9 mouse cellular contexts compared by ENCODE assay signal in the genomic region with DNA sequence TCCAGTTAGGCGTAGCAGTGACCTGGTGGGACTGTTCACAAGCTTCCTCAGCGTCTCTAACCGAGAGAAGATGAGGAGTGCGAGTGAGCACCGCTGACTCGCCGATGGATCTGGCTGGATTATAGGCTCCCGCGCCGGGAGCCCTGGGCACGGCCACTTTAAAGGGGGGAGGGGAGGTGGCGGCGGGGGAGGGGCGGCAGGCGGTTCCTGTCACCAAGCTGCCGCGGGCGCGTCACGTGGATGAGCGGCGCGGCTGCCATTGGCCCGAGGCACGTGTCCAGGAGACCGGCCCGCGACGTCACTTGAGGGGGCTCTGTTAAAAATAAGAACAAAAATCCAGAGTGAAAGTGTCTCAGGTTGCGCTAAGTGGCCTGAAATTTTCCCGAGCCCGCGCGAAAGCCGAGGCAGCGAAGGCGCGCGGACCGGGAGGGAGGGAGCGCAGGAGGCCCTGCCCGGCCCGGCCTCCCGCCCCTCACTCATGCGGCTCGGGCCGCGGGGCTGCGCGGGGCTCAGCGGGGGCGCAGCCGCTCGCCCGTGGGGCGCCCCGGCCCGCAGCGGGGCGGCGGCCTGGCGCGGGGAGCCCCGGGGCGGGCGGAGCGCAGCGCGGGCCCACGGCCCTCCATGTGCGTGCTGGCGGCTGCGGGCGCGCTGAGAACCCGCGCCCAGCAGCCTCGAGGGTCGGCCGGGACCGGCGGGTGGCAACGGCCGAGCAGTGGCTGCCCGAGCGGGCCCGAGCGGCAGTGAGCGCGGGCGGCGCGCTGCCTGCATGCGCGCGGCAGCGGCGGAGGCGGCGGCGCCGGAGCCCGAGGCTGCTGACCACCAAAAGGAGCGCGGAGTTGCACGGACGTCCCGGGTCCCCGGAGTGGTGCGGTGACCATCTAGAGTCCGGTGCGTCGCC. TPM values are rescaled to one million over a fixed set of nuclear protein-coding genes. Genes with fewer than 3 reads are reported as not detected.
DNase-seq lines count a peak whose midpoint lies in the region; ATAC-seq and TF ChIP-seq lines count a peak whose summit lies in the region.
"Had no signal": no experiment of that assay in that cellular context is flagged by ENCODE, and none has a peak within 500 bp of the region (broad histone marks: within the 10 kb centered on the region; RNA-seq: fewer than 3 reads in every experiment).

A gene (plus strand): TSS at position 337 of the 898 bp plus-strand sequence.

- peak within 1 kb of the TSS; percentile 99 for H3K4me2 ChIP-seq in embryonic facial prominence, embryonic 15.5 days (replicated peaks)
- peak within 1 kb of the TSS; percentile 85 for H3K4me2 ChIP-seq in midbrain, embryonic 11.5 days

- no peak for DNase-seq in G1E (ENCODE audit: low spot score)
- peak; percentile 68 to 69 for DNase-seq in adrenal gland, postnatal 36 days
- peak; percentile 27 to 57 for DNase-seq in heart, postnatal 36 days
- DNase-seq in layer of hippocampus, postnatal 10 days (ENCODE audit: low spot score in 2 of 2): peak; percentile 41 to 50
- peak; percentile 99 for DNase-seq in midbrain, embryonic 11.5 days (ENCODE audit: low spot score, missing footprints)
- DNase-seq in B cell, adult 2 months: no peak

- no peak for ATAC-seq in G1E (ENCODE audit: extremely low read depth, insufficient number of reproducible peaks, low FRiP score, poor library complexity, severe bottlenecking)
- no peak; the same call in 1 of the 2 replicates for ATAC-seq in embryonic facial prominence, embryonic 15.5 days (ENCODE audit: insufficient number of reproducible peaks, low FRiP score, low TSS enrichment, low read depth)
- peak; percentile 92 for ATAC-seq in midbrain, embryonic 11.5 days (ENCODE audit: low FRiP score)
- no peak for ATAC-seq in megakaryocyte progenitor cell, adult 5-6 weeks (replicated peaks; ENCODE audit: poor library complexity)

- H3K36me3 ChIP-seq in G1E (replicated peaks): no peaks in the 10 kb centered on the region
- H3K36me3 ChIP-seq in embryonic facial prominence, embryonic 15.5 days: no peaks in the 10 kb centered on the region
- no peaks in the 10 kb centered on the region for H3K36me3 ChIP-seq in midbrain, embryonic 11.5 days (ENCODE audit: control insufficient read depth, insufficient read depth, low read length)

- no peaks in the 10 kb centered on the region for H3K4me1 ChIP-seq in G1E (ENCODE audit: insufficient read depth, low read depth, low read length)
- peaks cover 36% of the 10 kb centered on the region for H3K4me1 ChIP-seq in embryonic facial prominence, embryonic 15.5 days
- H3K4me1 ChIP-seq in midbrain, embryonic 11.5 days (ENCODE audit: control insufficient read depth, insufficient read depth, low read length): peaks cover 14% of the 10 kb centered on the region

- intact Hi-C loops in heart, postnatal 36 days (cut with DNase I): loop anchor here (10.0 kb wide), 1 partner anchor 1309 kb away; a partner anchor contains a TSS

- peaks cover 25% of the 10 kb centered on the region for H3K9me3 ChIP-seq in G1E (replicated peaks)
- no peaks in the 10 kb centered on the region for H3K9me3 ChIP-seq in embryonic facial prominence, embryonic 15.5 days (replicated peaks)
- H3K9me3 ChIP-seq in midbrain, embryonic 11.5 days (ENCODE audit: control insufficient read depth, low read length): no peaks in the 10 kb centered on the region

- peaks cover 11% of the 10 kb centered on the region for H3K27me3 ChIP-seq in G1E (ENCODE audit: insufficient read depth, low read length)
- H3K27me3 ChIP-seq in embryonic facial prominence, embryonic 15.5 days: peaks cover 92% of the 10 kb centered on the region
- H3K27me3 ChIP-seq in midbrain, embryonic 11.5 days (ENCODE audit: control insufficient read depth, insufficient read depth, low read length): peaks cover 73% of the 10 kb centered on the region

- 0 out of 2 replicates have a peak within 1 kb of the TSS, but pooled peaks have one; percentile 2 for H3K9ac ChIP-seq in embryonic facial prominence, embryonic 15.5 days
- H3K9ac ChIP-seq in midbrain, embryonic 11.5 days (ENCODE audit: low read length): peak within 1 kb of the TSS; percentile 85

- peak within 1 kb of the TSS; percentile 20; the same call in 1 of the 2 replicates for H3K4me3 ChIP-seq in G1E (ENCODE audit: low read depth, low read length)
- H3K4me3 ChIP-seq in embryonic facial prominence, embryonic 15.5 days (replicated peaks): peak within 1 kb of the TSS; percentile 47
- H3K4me3 ChIP-seq in midbrain, embryonic 11.5 days (ENCODE audit: low read depth, low read length): peak within 1 kb of the TSS; percentile 82

- under 1% methylated on average over 99 of the region's 113 CpGs for WGBS in embryonic facial prominence, embryonic 15.5 days
- WGBS in midbrain, embryonic 11.5 days: under 1% methylated on average over 92 of the region's 113 CpGs

- TF ChIP-seq CTCF in G1E (IDR thresholded peaks at IDR 0.05; ENCODE audit: low read depth, low read length): no peak

- no peak within 1 kb of the TSS for H3K27ac ChIP-seq in embryonic facial prominence, embryonic 15.5 days (replicated peaks)
- peak within 1 kb of the TSS; percentile 93 for H3K27ac ChIP-seq in midbrain, embryonic 11.5 days (ENCODE audit: low read depth, low read length)

RNA-seq across cellular contexts. Expression of the gene that starts here (rescaled TPM):
- total RNA-seq in G1E (2014; fragmentation: Nextera tagmentation): not detected in 2 replicates
- total RNA-seq in G1E (2017): 0.12 TPM in 1 of 2 replicates, not detected in the other
- polyA plus RNA-seq in G1E (2012): not detected in 2 replicates
- total RNA-seq in adrenal gland, postnatal 36 days (2021): under 1 TPM; 0.07 to 0.16 TPM
- not detected in 2 replicates for polyA plus RNA-seq in embryonic facial prominence, embryonic 15.5 days (2015; fragmentation: Nextera tagmentation; extraction: Ambion mirVana)
- total RNA-seq in heart, postnatal 36 days (2021): not detected
- under 1 TPM; 0.11 to 0.14 TPM for total RNA-seq in layer of hippocampus, postnatal 10 days (2021)
- 2.4 and 2.9 TPM in 2 replicates for polyA plus RNA-seq in midbrain, embryonic 11.5 days (2014; fragmentation: Nextera tagmentation; extraction: Ambion mirVana)
- total RNA-seq in megakaryocyte progenitor cell, adult 5-6 weeks (2015): not detected in 2 replicates
- not detected in 2 replicates for total RNA-seq in megakaryocyte progenitor cell, adult 5-6 weeks (2017)
- total RNA-seq: common myeloid progenitor, adult 5-6 weeks had no signal

Comparison
In these comparisons a context has a peak if more than half of its experiments do, and no peak if none do; other contexts are left out.
1. Peak in DNase-seq in adrenal gland, postnatal 36 days; RNA of the gene not detected or under 1 TPM.
2. Peak in DNase-seq in heart, postnatal 36 days; RNA of the gene not detected or under 1 TPM.
3. Peak in DNase-seq in layer of hippocampus, postnatal 10 days; RNA of the gene not detected or under 1 TPM.
4. H3K4me3 ChIP-seq: peak in every context shown above with its lines; median percentile 82 in midbrain, embryonic 11.5 days; 47 in embryonic facial prominence, embryonic 15.5 days; 20 in G1E.